Mouse (Mus musculus) gastrocnemius, postnatal 14 days (tissue): ENCODE measurements around the gene Ccdc33. TPM values are rescaled to one million over a fixed set of nuclear protein-coding genes. Genes with fewer than 3 reads are reported as not detected.

Experiments
- DNase-seq: peaks from one replicate; pipeline ENCODE4 v3.0.0; 2021; ENCODE audit warnings: mixed read lengths
- intact Hi-C: fragments of 180-260 bp; cut with DNase I; formaldehyde crosslinking; loops from one replicate; pipeline ENCODE4 v1.15.1; 2025; ENCODE audit warnings: low total_unique reads
- total RNA-seq, 2 experiments: library from RNA; stranded (reverse); gene quantifications; 2 replicates each; pipeline ENCODE4 v1.2.3; 2021

The Ccdc33 gene
- total RNA-seq, 2 experiments from 2014 or later = not detected

GRCm38 (mm10) chr9:58099836-58100565, 18.6 kb downstream of the Ccdc33 start:
- intact Hi-C loops = no loop called here
- DNase-seq = no peak

DNA sequence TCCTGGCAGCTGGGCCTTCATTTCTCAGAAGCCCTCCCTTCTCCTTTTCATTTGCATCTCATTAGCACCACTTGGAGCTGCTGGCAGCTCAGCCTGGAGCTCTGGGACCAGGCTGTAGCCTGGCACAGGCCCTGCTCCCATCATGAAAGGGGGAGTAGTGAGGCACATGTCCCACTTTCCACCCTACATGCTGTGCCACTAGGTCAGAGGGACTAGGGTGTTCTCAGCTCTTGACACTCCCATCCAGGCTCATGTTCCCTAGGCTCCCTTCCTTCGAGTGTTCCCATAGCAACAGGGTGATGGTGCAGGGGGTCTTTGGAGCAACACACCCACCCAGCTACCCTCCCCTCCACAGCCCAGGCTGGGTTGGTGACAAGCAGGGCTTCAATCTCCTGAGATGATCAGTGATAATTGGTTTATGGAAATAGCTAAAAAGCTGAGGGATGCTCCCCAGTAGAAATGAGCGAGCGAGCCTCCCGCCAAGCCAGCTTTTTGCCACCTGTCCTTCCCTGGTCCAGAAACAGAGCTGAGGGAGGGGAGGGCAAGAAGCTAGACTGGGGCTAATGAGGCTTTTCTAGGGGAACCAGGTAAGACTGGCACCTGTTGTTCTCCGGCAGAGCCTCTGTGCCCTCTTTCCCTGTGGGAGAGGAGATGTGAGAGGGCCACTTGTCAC, 21.9 kb downstream of the Ccdc33 start:
- DNase-seq = no peak
- intact Hi-C loops = no loop called here

GRCm38 (mm10) chr9:58095977-58096376, 22.6 kb downstream of the Ccdc33 start:
- DNase-seq = no peak
- intact Hi-C loops = no loop called here

DNA sequence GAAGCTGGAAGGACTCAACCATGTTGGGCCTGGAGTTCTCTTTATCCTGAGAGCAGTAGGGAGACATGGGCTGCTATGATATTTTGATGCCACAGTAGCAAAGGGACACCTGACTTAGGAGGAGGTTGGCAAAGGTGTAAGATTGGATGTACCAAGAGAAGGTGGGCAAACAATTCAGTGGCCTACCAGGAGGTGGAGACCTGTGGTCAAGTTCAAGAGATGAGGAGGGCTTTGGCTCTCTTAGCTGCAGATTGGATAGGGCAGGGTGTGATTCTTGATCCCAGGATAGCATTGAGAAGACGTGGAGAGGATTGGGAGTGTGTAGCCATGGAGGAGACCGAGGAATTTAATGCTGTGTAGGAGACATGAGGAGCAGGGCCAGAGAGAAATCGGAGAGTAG, 24.8 kb downstream of the Ccdc33 start:
- no peak for DNase-seq

GRCm38 (mm10) chr9:58092581-58093269, 25.9 kb downstream of the Ccdc33 start:
- intact Hi-C loops = no loop called here
- DNase-seq = peak; percentile 44

More for the DNA sequence above, 24.8 kb downstream of the Ccdc33 start:
- intact Hi-C loops = no loop called here

GRCm38 (mm10) chr9:58091623-58092425, 26.8 kb downstream of the Ccdc33 start:
- intact Hi-C loops = no loop called here
- peak; percentile 44 for DNase-seq

DNA sequence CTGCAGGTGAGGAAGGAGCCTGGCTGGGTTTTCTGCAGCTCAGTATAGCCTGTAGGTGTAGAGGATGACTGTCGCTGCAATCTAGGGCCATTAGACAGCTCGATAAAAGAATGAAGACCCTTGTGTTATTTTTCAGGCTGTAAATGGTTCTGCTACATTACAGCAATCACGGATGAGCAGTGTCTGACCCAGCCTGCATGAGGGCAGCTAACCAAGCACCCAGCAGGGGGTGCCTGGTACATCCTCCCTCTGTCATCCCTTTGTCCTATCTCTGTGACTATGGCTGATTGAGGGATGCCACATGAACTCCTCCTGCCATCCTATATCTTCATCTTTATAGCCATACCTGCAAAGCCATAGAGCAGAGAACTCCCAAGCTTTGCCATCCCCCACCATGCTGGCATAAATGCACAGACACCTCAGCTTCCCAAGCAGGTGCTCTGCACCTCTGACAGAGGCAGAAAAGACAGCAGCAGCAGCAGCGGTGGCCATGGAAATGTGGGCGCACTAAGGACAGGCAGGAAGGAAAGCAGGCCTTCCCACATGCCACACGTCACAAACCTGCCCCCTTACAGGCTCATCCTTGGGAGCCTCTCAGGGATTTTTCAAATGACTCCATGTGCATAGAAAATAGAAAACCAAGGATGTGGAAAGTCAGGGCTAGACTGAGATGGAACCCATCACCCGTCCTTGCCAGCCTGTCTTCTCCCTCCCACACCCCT, 31.2 kb downstream of the Ccdc33 start:
- no peak for DNase-seq
- intact Hi-C loops = no loop called here

DNA sequence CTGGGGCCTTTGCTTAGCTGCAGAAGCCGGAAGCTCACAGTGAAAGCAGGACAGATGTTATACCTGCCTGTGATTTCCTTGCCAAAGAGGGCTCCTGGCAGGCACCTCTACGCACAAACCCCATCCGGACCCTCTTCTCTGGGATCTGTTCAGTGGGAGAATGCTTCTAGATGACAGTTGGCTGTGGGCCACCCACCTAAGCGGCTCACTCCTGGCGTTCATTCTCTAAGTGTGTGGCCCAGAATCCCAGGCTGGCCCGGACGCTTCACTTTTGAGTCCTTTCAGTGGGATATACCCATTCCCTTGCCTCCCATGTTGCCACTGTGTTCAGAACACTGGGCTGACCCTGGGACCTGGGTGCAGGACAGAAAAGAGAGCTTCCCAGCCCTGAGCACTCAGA, 31.8 kb downstream of the Ccdc33 start:
- intact Hi-C loops = no loop called here
- no peak for DNase-seq

- intact Hi-C loops = no loop called here
- DNase-seq = no peak
These were observed 32.4 kb downstream of the Ccdc33 start for GRCm38 (mm10) chr9:58086203-58086602.

DNA sequence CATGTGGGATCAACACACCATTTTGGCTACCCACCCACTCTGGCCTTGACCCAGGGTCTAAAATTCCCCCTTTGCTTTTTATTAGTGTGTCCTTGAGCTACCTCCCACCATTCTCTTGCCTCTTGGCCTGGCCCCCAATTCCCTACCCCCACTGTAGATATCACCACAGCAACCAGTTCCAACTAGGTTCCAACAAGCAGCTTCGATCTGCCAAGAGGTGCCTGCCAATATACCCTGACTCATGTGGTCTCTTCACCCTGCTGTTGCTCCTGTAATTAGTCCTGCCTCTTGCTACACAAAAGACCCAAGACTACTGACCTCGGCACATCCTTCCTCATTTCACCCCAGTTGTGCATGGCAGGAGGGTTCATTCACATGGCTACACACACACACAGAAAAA, 33.5 kb downstream of the Ccdc33 start:
- intact Hi-C loops = no loop called here
- DNase-seq = no peak

DNA sequence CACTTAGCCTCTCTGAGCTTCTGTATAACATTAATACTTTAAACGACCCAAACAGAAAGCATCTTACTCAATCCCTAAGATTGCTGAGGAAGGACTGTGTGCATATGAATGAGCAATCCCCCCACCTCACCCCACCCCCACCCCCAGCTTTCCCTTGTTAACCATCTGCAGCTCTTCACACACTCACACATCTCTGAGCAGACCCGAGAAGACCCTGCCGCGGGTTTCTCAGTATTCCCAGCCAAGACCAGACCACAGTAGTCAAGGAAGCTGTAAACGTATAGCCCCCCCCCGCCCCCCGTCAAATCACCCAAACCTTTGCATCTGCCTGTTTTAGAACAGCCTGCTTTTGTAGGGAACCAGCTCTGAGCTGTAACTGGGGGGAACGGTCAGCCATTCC, 34.0 kb downstream of the Ccdc33 start:
- intact Hi-C loops = no loop called here
- DNase-seq = no peak

DNA sequence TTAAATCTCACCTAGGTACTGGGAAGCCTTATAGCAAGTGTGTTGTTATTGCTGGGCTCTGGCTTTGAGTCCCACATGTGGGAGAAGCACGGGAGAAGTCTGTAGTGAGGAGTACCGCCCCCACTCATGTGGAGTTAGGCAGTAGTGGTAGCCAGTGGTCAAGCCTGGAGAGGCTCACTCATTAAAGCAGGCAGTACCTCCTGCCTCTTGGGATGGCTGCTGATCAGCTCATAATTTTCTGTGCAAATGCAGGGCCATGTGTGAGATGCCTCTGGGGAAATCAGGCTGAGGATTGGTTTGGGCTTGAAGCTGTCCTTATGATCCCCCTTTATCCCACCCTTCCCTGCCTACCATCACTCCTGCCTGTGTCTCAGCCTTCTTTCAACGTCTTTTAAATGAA, 44.1 kb downstream of the Ccdc33 start:
- intact Hi-C loops = no loop called here
- DNase-seq = no peak

- DNase-seq = no peak
- intact Hi-C loops = no loop called here
These were observed 51.1 kb downstream of the Ccdc33 start for GRCm38 (mm10) chr9:58067546-58067945.

DNA sequence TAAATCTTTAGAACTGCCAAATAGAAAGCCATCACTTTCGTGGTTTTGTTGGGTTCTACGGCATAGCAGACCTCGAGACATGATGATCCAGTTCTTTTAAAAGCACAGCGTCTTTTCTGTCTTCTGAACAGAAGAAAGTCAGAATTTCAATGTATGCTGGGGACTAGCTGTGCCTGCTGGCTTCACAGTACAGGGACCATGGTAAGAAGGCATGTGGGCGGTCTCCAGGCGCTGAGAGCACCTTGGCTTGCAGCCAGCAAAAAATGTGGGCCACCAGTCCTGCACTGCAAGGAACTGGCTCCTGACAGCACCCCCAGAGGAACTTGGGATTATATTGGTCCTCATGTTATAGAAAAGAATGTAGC, 51.9 kb downstream of the Ccdc33 start:
- intact Hi-C loops = no loop called here
- no peak for DNase-seq

GRCm38 (mm10) chr9:58065977-58066730, 52.5 kb downstream of the Ccdc33 start:
- intact Hi-C loops = no loop called here

GRCm38 (mm10) chr9:58065532-58065931, 53.1 kb downstream of the Ccdc33 start:
- no peak for DNase-seq
- intact Hi-C loops = no loop called here

More at GRCm38 (mm10) chr9:58065977-58066730, 52.5 kb downstream of the Ccdc33 start:
- DNase-seq = no peak

DNA sequence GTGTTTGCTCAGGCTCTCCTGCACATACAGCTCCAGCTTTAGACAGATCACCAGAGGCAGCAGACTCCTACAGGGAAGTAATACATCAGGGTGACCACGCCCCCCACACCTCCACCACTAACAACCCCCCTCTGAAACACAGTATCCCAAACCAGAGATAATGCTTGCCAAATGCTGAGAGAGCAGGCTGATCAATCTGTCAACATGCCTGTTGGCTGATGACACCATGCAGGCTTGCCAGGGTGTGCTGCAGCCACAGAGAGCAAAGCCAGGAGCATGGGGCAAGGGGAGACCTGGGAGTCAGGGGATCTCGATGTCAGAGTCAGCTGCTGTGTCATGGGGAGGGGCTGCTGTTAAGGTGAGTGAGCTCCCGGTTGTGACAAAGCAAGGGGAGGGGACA, 55.1 kb downstream of the Ccdc33 start, which contains the start of gene Stra6:
Gene Stra6 (plus strand): TSS at position 258 of the 400 bp plus-strand sequence.
- intact Hi-C loops = no loop called here
- DNase-seq = no peak
